Mouse (Mus musculus): ENCODE data around the gene Dnal4.

- TF ChIP-seq GATA1 (IDR thresholded peaks at IDR 0.05; ENCODE audit: borderline replicate concordance, low read length) (no peak), FLI1 (IDR thresholded peaks at IDR 0.05; ENCODE audit: low read length) (no peak)
Observed at GRCm38 (mm10) chr15:79768302-79768701, 9.3 kb downstream of the Dnal4 start.
